Mouse (Mus musculus) left cerebral cortex, postnatal 14 days (tissue): ENCODE measurements at regions not wholly inside any gene's neighbourhood (a gene's known extent, or its start where the extent isn't known, plus 50 kb on each side); places are given as distances from the start of the nearest gene placed in this dataset.

Experiments used
- DNase-seq, 2 experiments: peaks; one replicate each; pipeline ENCODE4 v3.0.0; 2021 to 2022; ENCODE audit warnings: low spot score in 2 of 2, mixed read lengths in 1 of 2
- intact Hi-C: fragments of 180-260 bp; cut with DNase I; formaldehyde crosslinking; loops from one replicate; pipeline ENCODE4 v1.15.1; 2025

- no peak for DNase-seq
- intact Hi-C loops, result no loop called here
Measured at GRCm38 (mm10) chr14:16173292-16173691, 75.8 kb upstream of the Ngly1 start.

GRCm38 (mm10) chr14:16178227-16178626 lies 70.9 kb upstream of the Ngly1 start:
- no peak for DNase-seq

GRCm38 (mm10) chr14:16181822-16182221 lies 67.3 kb upstream of the Ngly1 start:
- DNase-seq, result peak in 1 of 2 experiments; percentile 17
- intact Hi-C loops, result no loop called here

More at GRCm38 (mm10) chr14:16178227-16178626, 70.9 kb upstream of the Ngly1 start:
- intact Hi-C loops, result no loop called here

- no peak for DNase-seq
- intact Hi-C loops, result no loop called here
Measured at GRCm38 (mm10) chr14:16185246-16185645, 63.8 kb upstream of the Ngly1 start.
